Mouse (Mus musculus): ENCODE results near the gene Rarb. TPM values are rescaled to one million over a fixed set of nuclear protein-coding genes. Genes with fewer than 3 reads are reported as not detected.
"Not testable (repeated sequence)": the region's sequence is repeated elsewhere in the genome, so short reads cannot be mapped to it uniquely, and the experiment has no call there.

Rarb gene
- total RNA-seq (2015; ENCODE audit: low replicate concordance) = not detected in 2 replicates
- total RNA-seq (2017; ENCODE audit: low replicate concordance) = not detected in 2 replicates

- no peak for ATAC-seq (replicated peaks; ENCODE audit: low FRiP score, poor library complexity, severe bottlenecking)
Measured at GRCm38 (mm10) chr14:16818602-16819250, at the start of gene Rarb. Gene Rarb, minus strand, starts transcription at chr14:16819156.

- no peak for ATAC-seq (replicated peaks; ENCODE audit: low FRiP score, poor library complexity, severe bottlenecking)
Measured at GRCm38 (mm10) chr14:16842036-16842435, 23.1 kb upstream of the Rarb start.

- ATAC-seq (replicated peaks; ENCODE audit: low FRiP score, poor library complexity, severe bottlenecking) = no peak
Measured at GRCm38 (mm10) chr14:16841597-16841989, 22.6 kb upstream of the Rarb start.

- no peak for ATAC-seq (replicated peaks; ENCODE audit: low FRiP score, poor library complexity, severe bottlenecking)
Measured at GRCm38 (mm10) chr14:16840951-16841596, 22.1 kb upstream of the Rarb start.

GRCm38 (mm10) chr14:16840135-16840534 is 21.2 kb upstream of the Rarb start:
- ATAC-seq (replicated peaks; ENCODE audit: low FRiP score, poor library complexity, severe bottlenecking) = no peak

GRCm38 (mm10) chr14:16815096-16815741 is 3.7 kb downstream of the Rarb start:
- ATAC-seq (replicated peaks; ENCODE audit: low FRiP score, poor library complexity, severe bottlenecking) = no peak

- ATAC-seq (replicated peaks; ENCODE audit: low FRiP score, poor library complexity, severe bottlenecking) = no peak
Measured at GRCm38 (mm10) chr14:16806155-16806554, 12.8 kb downstream of the Rarb start.

GRCm38 (mm10) chr14:16790161-16790560 is 28.8 kb downstream of the Rarb start:
- no peak for ATAC-seq (replicated peaks; ENCODE audit: low FRiP score, poor library complexity, severe bottlenecking)

GRCm38 (mm10) chr14:16781942-16782541 is 36.9 kb downstream of the Rarb start:
- no peak for ATAC-seq (replicated peaks; ENCODE audit: low FRiP score, poor library complexity, severe bottlenecking)

GRCm38 (mm10) chr14:16776723-16777381 is 42.1 kb downstream of the Rarb start:
- ATAC-seq (replicated peaks; ENCODE audit: low FRiP score, poor library complexity, severe bottlenecking) = no peak

- ATAC-seq (replicated peaks; ENCODE audit: low FRiP score, poor library complexity, severe bottlenecking) = no peak
Measured at GRCm38 (mm10) chr14:16772927-16773326, 46.0 kb downstream of the Rarb start.

- no peak for ATAC-seq (replicated peaks; ENCODE audit: low FRiP score, poor library complexity, severe bottlenecking)
Measured at GRCm38 (mm10) chr14:16765891-16766290, 53.1 kb downstream of the Rarb start.

GRCm38 (mm10) chr14:16762773-16763172 is 56.2 kb downstream of the Rarb start:
- no peak for ATAC-seq (replicated peaks; ENCODE audit: low FRiP score, poor library complexity, severe bottlenecking)

GRCm38 (mm10) chr14:16758773-16759434 is 60.1 kb downstream of the Rarb start:
- no peak for ATAC-seq (replicated peaks; ENCODE audit: low FRiP score, poor library complexity, severe bottlenecking)

- not testable (repeated sequence) for ATAC-seq (replicated peaks; ENCODE audit: low FRiP score, poor library complexity, severe bottlenecking)
Measured at GRCm38 (mm10) chr14:16755601-16756000, 63.4 kb downstream of the Rarb start.

- ATAC-seq (replicated peaks; ENCODE audit: low FRiP score, poor library complexity, severe bottlenecking) = no peak
Measured at GRCm38 (mm10) chr14:16752648-16753047, 66.3 kb downstream of the Rarb start.

GRCm38 (mm10) chr14:16746982-16747578 is 71.9 kb downstream of the Rarb start:
- ATAC-seq (replicated peaks; ENCODE audit: low FRiP score, poor library complexity, severe bottlenecking) = no peak

GRCm38 (mm10) chr14:16740982-16741739 is 77.8 kb downstream of the Rarb start:
- ATAC-seq (replicated peaks; ENCODE audit: low FRiP score, poor library complexity, severe bottlenecking) = no peak
